Mouse (Mus musculus): ENCODE data around the gene Rhof.
A peak's percentile ranks its signal among the peaks of the same experiment; 100 is the strongest.

The Rhof gene

GRCm38 (mm10) chr5:123132308-123133071 is at the start of gene Rhof:
Gene Rhof (minus strand): TSS chr5:123132692.
- peak; percentile 91 for DNase-seq

GRCm38 (mm10) chr5:123181536-123181935 is 49.0 kb upstream of the Rhof start:
- DNase-seq = no peak

- no peak for DNase-seq
These were observed 47.9 kb upstream of the Rhof start for GRCm38 (mm10) chr5:123180390-123180789.

GRCm38 (mm10) chr5:123178792-123179191 is 46.3 kb upstream of the Rhof start:
- DNase-seq = no peak

GRCm38 (mm10) chr5:123171646-123172350 is 39.3 kb upstream of the Rhof start:
- DNase-seq = peak; percentile 91

- DNase-seq = no peak
These were observed 37.9 kb upstream of the Rhof start for GRCm38 (mm10) chr5:123170365-123170764.

GRCm38 (mm10) chr5:123169284-123169683 is 36.8 kb upstream of the Rhof start, which contains the start of gene Psmd9:
Gene Psmd9 (plus strand): TSS chr5:123169413.
- DNase-seq = no peak

GRCm38 (mm10) chr5:123167591-123167990 is 35.1 kb upstream of the Rhof start:
- DNase-seq = no peak

GRCm38 (mm10) chr5:123166437-123166836 is 33.9 kb upstream of the Rhof start:
- no peak for DNase-seq

GRCm38 (mm10) chr5:123162942-123163341 is 30.4 kb upstream of the Rhof start:
- DNase-seq = no peak

- no peak for DNase-seq
These were observed 27.8 kb upstream of the Rhof start for GRCm38 (mm10) chr5:123160341-123160740.

- DNase-seq = no peak
These were observed 27.4 kb upstream of the Rhof start for GRCm38 (mm10) chr5:123159866-123160265.

- no peak for DNase-seq
These were observed 27.0 kb upstream of the Rhof start for GRCm38 (mm10) chr5:123159446-123159845.

GRCm38 (mm10) chr5:123157972-123158371 is 25.5 kb upstream of the Rhof start:
- no peak for DNase-seq

GRCm38 (mm10) chr5:123156763-123157162 is 24.3 kb upstream of the Rhof start:
- no peak for DNase-seq

GRCm38 (mm10) chr5:123155425-123155824 is 22.9 kb upstream of the Rhof start:
- peak; percentile 85 for DNase-seq

GRCm38 (mm10) chr5:123152901-123153300 is 20.4 kb upstream of the Rhof start:
- DNase-seq = peak; percentile 70

GRCm38 (mm10) chr5:123151707-123152362 is 19.3 kb upstream of the Rhof start:
- no peak for DNase-seq

GRCm38 (mm10) chr5:123151077-123151476 is 18.6 kb upstream of the Rhof start:
- peak; percentile 82 for DNase-seq

GRCm38 (mm10) chr5:123150641-123151040 is 18.1 kb upstream of the Rhof start:
- DNase-seq = peak; percentile 92

GRCm38 (mm10) chr5:123149451-123150400 is 17.2 kb upstream of the Rhof start:
- DNase-seq = peak; percentile 91

- DNase-seq = no peak
These were observed 15.7 kb upstream of the Rhof start for GRCm38 (mm10) chr5:123148073-123148722.
